Mouse (Mus musculus) heart, adult 8-10 months (tissue): Measurements from ENCODE around the gene Vsx2. TPM values are rescaled to one million over a fixed set of nuclear protein-coding genes. Genes with fewer than 3 reads are reported as not detected.

Experiments
- total RNA-seq, 4 experiments: library from RNA; stranded (reverse); gene quantifications; 2 replicates each; pipeline ENCODE4 v1.2.4; 2022

Gene Vsx2
- total RNA-seq, 4 experiments from 2014 or later: not detected

Other genes starting within 250 kb of the Vsx2 start
- 100 to 1,000 TPM in 2 of 4 experiments, 10 to 100 TPM in 2; 99.6 to 103 (median 101) TPM for gene Coq6, start 208.1 kb upstream of the Vsx2 start, total RNA-seq
- 10 to 100 TPM in 3 of 4 experiments, 1 to 10 TPM in 1; 9.8 to 13.2 (median 11.0) TPM for gene Fam161b, start 207.9 kb upstream of the Vsx2 start, total RNA-seq
- gene Entpd5, start 160.7 kb upstream of the Vsx2 start, total RNA-seq: 100 to 1,000 TPM in 1 of 4 experiments, 10 to 100 TPM in 3; 69.5 to 108 (median 85.9) TPM
- 1 to 10 TPM in 3 of 4 experiments, under 1 TPM in 1; 0.92 to 2.3 (median 1.4) TPM for gene Bbof1, start 160.7 kb upstream of the Vsx2 start, total RNA-seq
- gene Rnf113a2, start 152.6 kb upstream of the Vsx2 start, total RNA-seq: 10 to 100 TPM in 2 of 4 experiments, 1 to 10 TPM in 2; 9.4 to 12.7 (median 11.1) TPM
- 100 to 1,000 TPM; 220 to 268 (median 246) TPM for gene Aldh6a1, start 118.8 kb upstream of the Vsx2 start, total RNA-seq
- gene Lin52, start 118.3 kb upstream of the Vsx2 start, total RNA-seq: 10 to 100 TPM; 11.2 to 13.4 (median 12.9) TPM
- gene Abcd4, start 47.7 kb downstream of the Vsx2 start, total RNA-seq: 1 to 10 TPM; 4.8 to 6.5 (median 6.0) TPM
- not detected for gene Vrtn, start 71.3 kb downstream of the Vsx2 start, total RNA-seq
- not detected for gene Syndig1l, start 129.1 kb downstream of the Vsx2 start, total RNA-seq
- gene Npc2, start 203.4 kb downstream of the Vsx2 start, total RNA-seq: 10 to 100 TPM; 26.1 to 29.6 (median 26.9) TPM
- gene Isca2, start 203.5 kb downstream of the Vsx2 start, total RNA-seq: 100 to 1,000 TPM in 1 of 4 experiments, 10 to 100 TPM in 3; 89.1 to 116 (median 94.9) TPM